Mouse (Mus musculus) erythroblast, adult 5-6 weeks (primary cell): Measurements from ENCODE around the gene Dync1i1. TPM values are rescaled to one million over a fixed set of nuclear protein-coding genes. Genes with fewer than 3 reads are reported as not detected.

Experiments used
- ATAC-seq: replicated peaks from 2 replicates; pipeline ENCODE4 v1.8.0; 2016; ENCODE audit warnings: moderate number of reproducible peaks, mild to moderate bottlenecking, moderate TSS enrichment, inconsistent platforms; ENCODE audit not compliant: poor library complexity, low FRiP score, severe bottlenecking
- total RNA-seq, 2 experiments: library from RNA; stranded (forward) in 1 of 2; stranded (reverse) in 1 of 2; fragments of 150-400 nt in 1 of 2; fragments of 200-764, 138-1000 nt in 1 of 2; gene quantifications; 2 replicates each; pipeline versions ENCODE4 v1.2.3 to v1.2.4; 2015 to 2017; ENCODE audit warnings: low replicate concordance in 2 of 2

Dync1i1 gene
- total RNA-seq, 2 experiments from 2014 or later: not detected

GRCm38 (mm10) chr6:5762943-5763342 lies 37.5 kb downstream of the Dync1i1 start:
- no peak for ATAC-seq

- ATAC-seq: no peak
These were observed 43.1 kb downstream of the Dync1i1 start for GRCm38 (mm10) chr6:5768576-5768975.

GRCm38 (mm10) chr6:5770283-5770682 lies 44.8 kb downstream of the Dync1i1 start:
- ATAC-seq: no peak

GRCm38 (mm10) chr6:5775461-5775860 lies 50.0 kb downstream of the Dync1i1 start:
- ATAC-seq: no peak

GRCm38 (mm10) chr6:5781752-5782151 lies 56.3 kb downstream of the Dync1i1 start:
- no peak for ATAC-seq

- ATAC-seq: no peak
These were observed 58.4 kb downstream of the Dync1i1 start for GRCm38 (mm10) chr6:5783830-5784229.

GRCm38 (mm10) chr6:5790607-5791006 lies 65.2 kb downstream of the Dync1i1 start:
- no peak for ATAC-seq

GRCm38 (mm10) chr6:5794106-5794753 lies 68.8 kb downstream of the Dync1i1 start:
- no peak for ATAC-seq

- ATAC-seq: no peak
These were observed 69.9 kb downstream of the Dync1i1 start for GRCm38 (mm10) chr6:5795314-5795713.

- no peak for ATAC-seq
These were observed 76.8 kb downstream of the Dync1i1 start for GRCm38 (mm10) chr6:5802124-5802839.

- ATAC-seq: no peak
These were observed 77.5 kb downstream of the Dync1i1 start for GRCm38 (mm10) chr6:5802840-5803491.

- ATAC-seq: no peak
These were observed 82.6 kb downstream of the Dync1i1 start for GRCm38 (mm10) chr6:5808008-5808421.

GRCm38 (mm10) chr6:5812076-5812475 lies 86.6 kb downstream of the Dync1i1 start:
- ATAC-seq: no peak

- ATAC-seq: no peak
These were observed 94.2 kb downstream of the Dync1i1 start for GRCm38 (mm10) chr6:5819674-5820073.

- no peak for ATAC-seq
These were observed 100.0 kb downstream of the Dync1i1 start for GRCm38 (mm10) chr6:5825461-5825860.

- ATAC-seq: no peak
These were observed 101.6 kb downstream of the Dync1i1 start for GRCm38 (mm10) chr6:5827064-5827463.

- ATAC-seq: no peak
These were observed 103.1 kb downstream of the Dync1i1 start for GRCm38 (mm10) chr6:5828409-5828974.

GRCm38 (mm10) chr6:5829148-5829547 lies 103.7 kb downstream of the Dync1i1 start:
- ATAC-seq: no peak

- ATAC-seq: no peak
These were observed 105.3 kb downstream of the Dync1i1 start for GRCm38 (mm10) chr6:5830717-5831116.

- no peak for ATAC-seq
These were observed 105.8 kb downstream of the Dync1i1 start for GRCm38 (mm10) chr6:5831233-5831632.

- ATAC-seq: no peak
These were observed 107.4 kb downstream of the Dync1i1 start for GRCm38 (mm10) chr6:5832838-5833237.
